Mouse (Mus musculus): Measurements from ENCODE around the gene Galnt17.

The Galnt17 gene

GRCm38 (mm10) chr5:131308397-131308796 is at the start of gene Galnt17:
Galnt17 (minus strand) TSS chr5:131308497.
- DNase-seq (ENCODE audit: low read depth), result no peak

- no peak for DNase-seq (ENCODE audit: low read depth)
Measured at GRCm38 (mm10) chr5:131334536-131334935, 26.2 kb upstream of the Galnt17 start.

GRCm38 (mm10) chr5:131321286-131321685 is 13.0 kb upstream of the Galnt17 start:
- DNase-seq (ENCODE audit: low read depth), result no peak

GRCm38 (mm10) chr5:131319605-131320004 is 11.3 kb upstream of the Galnt17 start:
- DNase-seq (ENCODE audit: low read depth), result no peak

GRCm38 (mm10) chr5:131319141-131319540 is 10.8 kb upstream of the Galnt17 start:
- DNase-seq (ENCODE audit: low read depth), result no peak

- DNase-seq (ENCODE audit: low read depth), result no peak
Measured at GRCm38 (mm10) chr5:131315016-131315415, 6.7 kb upstream of the Galnt17 start.

GRCm38 (mm10) chr5:131307656-131308151 is 593 bp downstream of the Galnt17 start:
- no peak for DNase-seq (ENCODE audit: low read depth)

- no peak for DNase-seq (ENCODE audit: low read depth)
Measured at GRCm38 (mm10) chr5:131306908-131307655, 1.2 kb downstream of the Galnt17 start.

GRCm38 (mm10) chr5:131306321-131306907 is 1.9 kb downstream of the Galnt17 start:
- no peak for DNase-seq (ENCODE audit: low read depth)

GRCm38 (mm10) chr5:131305223-131305622 is 3.1 kb downstream of the Galnt17 start:
- no peak for DNase-seq (ENCODE audit: low read depth)

GRCm38 (mm10) chr5:131301526-131301925 is 6.8 kb downstream of the Galnt17 start:
- no peak for DNase-seq (ENCODE audit: low read depth)

GRCm38 (mm10) chr5:131293726-131294449 is 14.4 kb downstream of the Galnt17 start:
- DNase-seq (ENCODE audit: low read depth), result no peak

- no peak for DNase-seq (ENCODE audit: low read depth)
Measured at GRCm38 (mm10) chr5:131287091-131287490, 21.2 kb downstream of the Galnt17 start.

- DNase-seq (ENCODE audit: low read depth), result no peak
Measured at GRCm38 (mm10) chr5:131286680-131287079, 21.6 kb downstream of the Galnt17 start.

GRCm38 (mm10) chr5:131280349-131280748 is 27.9 kb downstream of the Galnt17 start:
- no peak for DNase-seq (ENCODE audit: low read depth)

GRCm38 (mm10) chr5:131279286-131279685 is 29.0 kb downstream of the Galnt17 start:
- DNase-seq (ENCODE audit: low read depth), result no peak

GRCm38 (mm10) chr5:131277227-131277626 is 31.1 kb downstream of the Galnt17 start:
- no peak for DNase-seq (ENCODE audit: low read depth)

- no peak for DNase-seq (ENCODE audit: low read depth)
Measured at GRCm38 (mm10) chr5:131266291-131266690, 42.0 kb downstream of the Galnt17 start.

- DNase-seq (ENCODE audit: low read depth), result no peak
Measured at GRCm38 (mm10) chr5:131264145-131264544, 44.2 kb downstream of the Galnt17 start.

GRCm38 (mm10) chr5:131250701-131251636 is 57.3 kb downstream of the Galnt17 start:
- DNase-seq (ENCODE audit: low read depth), result no peak

- no peak for DNase-seq (ENCODE audit: low read depth)
Measured at GRCm38 (mm10) chr5:131248416-131248815, 59.9 kb downstream of the Galnt17 start.

- no peak for DNase-seq (ENCODE audit: low read depth)
Measured at GRCm38 (mm10) chr5:131246591-131246990, 61.7 kb downstream of the Galnt17 start.
